Comparison of ENCODE assay signal across 17 mouse cellular contexts in the genomic region with DNA sequence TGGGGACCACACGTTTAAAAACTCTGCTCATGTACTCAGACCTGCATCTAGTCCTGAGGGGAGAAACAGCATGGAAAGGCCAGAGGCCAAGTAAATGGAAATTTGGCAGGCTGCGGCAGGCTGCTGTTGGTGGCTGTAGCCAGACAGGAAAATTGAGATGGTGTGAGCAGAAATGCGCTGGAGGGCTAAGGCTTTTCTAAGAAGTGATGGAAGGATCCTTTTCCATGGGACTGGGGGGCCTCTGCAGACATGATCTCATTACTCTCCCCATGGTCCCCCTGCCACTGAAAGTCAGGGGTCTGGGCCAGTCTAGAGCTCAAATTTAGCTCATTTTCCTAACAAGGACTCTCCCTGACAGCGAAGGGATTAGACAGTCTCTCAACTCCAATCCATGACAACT. TPM values are rescaled to one million over a fixed set of nuclear protein-coding genes. Genes with fewer than 3 reads are reported as not detected.
DNase-seq lines count a peak whose midpoint lies in the region; ATAC-seq lines count a peak whose summit lies in the region.
"Had no signal": no experiment of that assay in that cellular context is flagged by ENCODE, and none has a peak within 500 bp of the region (broad histone marks: within the 10 kb centered on the region; RNA-seq: fewer than 3 reads in every experiment).

No protein-coding gene starts in this region.

- no peaks in the 10 kb centered on the region for H3K36me3 ChIP-seq in embryonic facial prominence, embryonic 12.5 days
- H3K36me3 ChIP-seq: forebrain, embryonic 15.5 days had no signal

- H3K27me3 ChIP-seq in embryonic facial prominence, embryonic 12.5 days, result no peaks in the 10 kb centered on the region
- H3K27me3 ChIP-seq: forebrain, embryonic 15.5 days had no signal

- DNase-seq in heart, postnatal 14 days, result peak; percentile 13 to 31
- DNase-seq in heart, postnatal 25 days (ENCODE audit: low spot score), result no peak
- DNase-seq in gastrocnemius, postnatal 14 days, result peak; percentile 53
- DNase-seq in lung, postnatal 14 days, result peak; percentile 31
- no peak for DNase-seq in Muller cell, postnatal 12 days (ENCODE audit: inconsistent ontology term)
- DNase-seq in adrenal gland, postnatal 14 days, result no peak
- DNase-seq: cerebellum, adult 11 months; cerebellum, postnatal 36 days; kidney, adult 18-20 months; kidney, postnatal 36 days; left cerebral cortex, postnatal 4 days; liver, postnatal 0 days; midbrain, embryonic 14.5 days; thymus, postnatal 25 days had no signal

- ATAC-seq in embryonic facial prominence, embryonic 12.5 days (ENCODE audit: insufficient number of reproducible peaks, insufficient read depth, low FRiP score, low TSS enrichment), result peak; percentile 63; the same call in 1 of the 2 replicates
- ATAC-seq: forebrain, embryonic 15.5 days; hindbrain, postnatal 0 days; liver, postnatal 0 days had no signal

- 0 out of 2 replicates have a peak overlapping the region, but pooled peaks have one; percentile 41 for H3K27ac ChIP-seq in embryonic facial prominence, embryonic 12.5 days
- H3K27ac ChIP-seq: forebrain, embryonic 15.5 days; hindbrain, postnatal 0 days had no signal

- no peaks in the 10 kb centered on the region; the same call in 1 of the 2 replicates for H3K9me3 ChIP-seq in embryonic facial prominence, embryonic 12.5 days
- H3K9me3 ChIP-seq: forebrain, embryonic 15.5 days had no signal

- H3K9ac ChIP-seq in embryonic facial prominence, embryonic 12.5 days, result no peak overlapping the region
- H3K9ac ChIP-seq: forebrain, embryonic 15.5 days; liver, postnatal 0 days had no signal

- WGBS in embryonic facial prominence, embryonic 12.5 days, result 43% methylated on average over 4 of the region's 4 CpGs

- no peak overlapping the region for H3K4me3 ChIP-seq in embryonic facial prominence, embryonic 12.5 days
- H3K4me3 ChIP-seq: forebrain, embryonic 15.5 days had no signal

- H3K4me1 ChIP-seq in embryonic facial prominence, embryonic 12.5 days, result peaks cover 21% of the 10 kb centered on the region
- H3K4me1 ChIP-seq: forebrain, embryonic 15.5 days had no signal

- intact Hi-C loops in heart, postnatal 14 days (cut with DNase I), result no loop called here
- intact Hi-C loops in heart, postnatal 25 days (cut with DNase I), result no loop called here
- intact Hi-C loops in gastrocnemius, postnatal 14 days (cut with DNase I; ENCODE audit: low total_unique reads), result no loop called here

- no peak overlapping the region for H3K4me2 ChIP-seq in embryonic facial prominence, embryonic 12.5 days (replicated peaks)
- H3K4me2 ChIP-seq: forebrain, embryonic 15.5 days had no signal

RNA-seq across cellular contexts. Expression of a gene that starts 39.8 kb away (rescaled TPM):
- total RNA-seq in heart, postnatal 14 days (2021), result 1 to 10 TPM; 8.9 to 9.0 TPM
- 1 to 10 TPM; 7.0 to 9.6 TPM for total RNA-seq in heart, postnatal 25 days (2021)
- 11.2 and 13.2 TPM in 2 replicates for polyA plus RNA-seq in embryonic facial prominence, embryonic 12.5 days (2016; fragmentation: Nextera tagmentation; extraction: Ambion mirVana)
- 1 to 10 TPM; 5.4 to 6.5 TPM for total RNA-seq in gastrocnemius, postnatal 14 days (2021)
- total RNA-seq in adrenal gland, postnatal 14 days (2021), result 11.6 and 12.5 TPM in 2 replicates

Comparison
In these comparisons a context has a peak if more than half of its experiments do, and no peak if none do; other contexts are left out.
1. DNase-seq: peak in heart, postnatal 14 days (2 of 2), gastrocnemius, postnatal 14 days (single experiment) and lung, postnatal 14 days (single experiment); none in heart, postnatal 25 days (single experiment), Muller cell, postnatal 12 days (single experiment) and adrenal gland, postnatal 14 days (single experiment).